Mouse (Mus musculus) mature B cell (primary cell): Measurements from ENCODE around the gene Eva1c.
"Not testable (repeated sequence)": the region's sequence is repeated elsewhere in the genome, so short reads cannot be mapped to it uniquely, and the experiment has no call there.

ENCODE experiments used
- in situ Hi-C: fragments of 300-500 bp; cut with MboI; formaldehyde crosslinking; loops from 2 replicates; pipeline ENCODE4 v1.14.3; 2019

Eva1c gene

DNA sequence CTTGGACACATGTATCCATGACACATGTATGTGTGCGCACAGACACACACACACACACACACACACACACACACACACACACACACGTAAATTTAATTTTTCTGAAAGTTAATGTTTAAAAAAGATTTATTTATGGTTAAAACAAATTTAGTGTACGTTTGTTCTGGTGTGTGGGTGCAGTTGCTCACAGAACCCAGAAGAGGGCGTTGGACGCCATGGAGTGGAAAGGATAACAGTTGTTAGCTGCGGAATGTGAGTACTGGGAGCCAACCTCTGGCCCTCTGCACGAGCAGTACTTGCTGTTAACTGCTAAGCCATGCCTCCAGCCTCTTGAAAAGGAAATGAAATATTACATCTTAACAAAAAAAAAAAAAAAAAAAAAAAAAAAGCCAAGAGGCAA lies at the start of gene Eva1c:
TSS of gene Eva1c (plus strand) at position 263 of the 400 bp plus-strand sequence.
- in situ Hi-C loops: no loop called here

DNA sequence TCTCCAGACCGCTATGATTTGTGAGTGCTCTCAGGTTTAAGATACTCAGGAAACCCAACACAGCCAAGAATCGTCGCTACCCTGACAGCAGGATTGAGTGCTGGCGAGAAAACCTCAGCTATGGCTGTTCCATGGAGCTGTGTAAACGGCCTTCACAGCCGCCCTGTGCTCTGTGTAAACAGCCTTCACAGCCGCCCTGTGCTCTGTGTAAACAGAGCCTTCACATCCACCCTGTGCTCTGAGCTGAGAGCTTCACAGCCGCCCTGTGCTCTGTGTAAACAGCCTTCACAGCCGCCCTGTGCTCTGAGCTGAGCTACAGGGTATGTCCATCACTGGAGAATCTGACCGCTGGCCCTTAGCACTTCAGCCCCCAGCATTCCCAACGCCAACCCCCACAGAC lies 46.7 kb upstream of the Eva1c start:
- in situ Hi-C loops: no loop called here

DNA sequence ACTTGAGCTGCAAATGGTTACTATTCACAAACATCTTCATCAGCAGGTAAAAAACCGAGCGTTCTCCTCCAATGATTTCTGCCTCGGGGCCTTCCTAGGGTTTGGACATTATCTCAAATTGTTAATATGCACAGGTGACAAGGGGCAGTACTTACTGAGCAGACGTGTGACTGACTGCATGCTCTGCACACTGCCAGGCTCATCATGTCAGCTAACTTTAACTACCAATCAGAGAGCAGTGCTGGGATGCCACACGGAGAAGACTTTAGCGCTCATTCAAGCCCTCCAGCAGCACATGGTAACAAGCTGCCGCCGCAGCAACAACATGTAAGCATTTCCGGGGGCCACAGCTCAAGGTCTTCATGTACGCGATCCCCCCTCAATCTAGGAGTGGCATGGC lies 43.2 kb upstream of the Eva1c start:
- in situ Hi-C loops: no loop called here

DNA sequence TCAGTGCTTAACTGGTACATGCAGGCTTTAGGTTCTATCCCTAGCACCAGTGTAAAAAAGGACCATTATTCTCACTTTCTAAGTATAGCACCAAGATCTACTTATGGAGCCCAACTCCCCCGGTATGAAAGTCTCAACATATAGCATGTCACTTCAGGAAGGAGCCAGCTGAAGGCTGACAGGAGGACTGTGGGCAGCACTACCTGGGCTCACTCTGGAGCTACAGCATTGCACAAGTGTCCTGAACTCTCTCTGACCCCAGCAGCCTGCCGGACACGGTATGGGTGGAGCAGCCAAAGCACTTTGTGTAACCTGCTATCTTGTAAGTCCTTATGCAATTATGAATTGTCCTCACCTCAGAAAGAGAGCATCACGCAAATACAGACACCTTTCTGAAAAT lies 41.3 kb upstream of the Eva1c start:
- in situ Hi-C loops: no loop called here

DNA sequence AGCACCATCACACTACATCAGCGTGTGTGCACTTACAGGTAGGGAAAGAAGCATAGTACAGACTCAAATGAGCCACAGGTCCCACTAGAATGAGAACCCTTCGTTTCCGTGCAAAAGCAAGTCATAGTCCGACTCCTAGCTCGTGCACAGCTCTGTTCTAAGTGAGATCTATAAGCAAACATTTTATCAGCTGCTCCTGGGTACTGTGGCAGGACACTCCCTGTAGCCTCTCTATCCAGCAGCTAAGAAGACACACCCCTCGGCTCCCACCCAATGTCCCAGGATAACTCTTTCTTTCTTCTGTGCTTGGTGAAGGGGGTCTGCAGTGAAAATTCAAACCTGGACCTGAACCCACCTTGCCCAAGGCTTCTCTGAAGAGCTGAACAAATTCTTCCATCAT lies 37.9 kb upstream of the Eva1c start:
- in situ Hi-C loops: no loop called here

DNA sequence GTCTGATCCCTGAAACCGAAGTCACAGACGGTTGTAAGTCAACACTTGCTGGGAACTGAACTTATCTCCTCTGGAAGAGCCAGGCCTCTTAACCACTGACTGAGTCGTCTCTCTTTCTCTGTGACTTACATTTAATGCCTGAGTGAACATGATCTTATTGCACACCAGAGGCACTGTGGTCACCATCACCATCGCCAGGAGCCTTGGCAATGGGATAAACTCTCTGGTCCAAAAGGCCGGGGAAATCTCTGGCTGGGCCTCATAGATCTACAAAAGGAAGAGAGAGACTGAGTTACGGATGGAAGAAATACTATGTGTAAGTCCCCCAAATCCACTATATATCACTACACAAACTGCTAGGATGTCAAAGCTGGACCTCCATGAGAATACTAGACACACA lies 35.6 kb upstream of the Eva1c start:
- in situ Hi-C loops: no loop called here

DNA sequence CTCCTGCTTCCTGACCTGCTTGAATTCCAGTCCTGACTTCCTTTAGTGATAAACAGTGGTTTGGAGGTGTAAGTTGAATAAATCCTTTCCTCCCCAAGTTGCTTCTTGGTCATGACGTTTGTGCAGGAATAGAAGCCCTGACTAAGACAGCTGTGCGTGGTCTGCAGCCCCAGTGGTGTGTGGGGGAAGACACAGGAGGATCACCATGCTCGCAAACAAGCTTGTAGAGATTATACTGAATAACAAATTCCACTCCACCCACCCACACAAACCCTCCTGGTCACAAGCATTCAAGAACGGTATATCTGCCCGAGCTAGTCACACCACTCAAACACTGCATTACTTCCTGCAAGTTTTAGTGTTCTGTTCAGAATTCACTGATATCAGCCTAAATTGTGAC lies 34.5 kb upstream of the Eva1c start:
- in situ Hi-C loops: no loop called here

DNA sequence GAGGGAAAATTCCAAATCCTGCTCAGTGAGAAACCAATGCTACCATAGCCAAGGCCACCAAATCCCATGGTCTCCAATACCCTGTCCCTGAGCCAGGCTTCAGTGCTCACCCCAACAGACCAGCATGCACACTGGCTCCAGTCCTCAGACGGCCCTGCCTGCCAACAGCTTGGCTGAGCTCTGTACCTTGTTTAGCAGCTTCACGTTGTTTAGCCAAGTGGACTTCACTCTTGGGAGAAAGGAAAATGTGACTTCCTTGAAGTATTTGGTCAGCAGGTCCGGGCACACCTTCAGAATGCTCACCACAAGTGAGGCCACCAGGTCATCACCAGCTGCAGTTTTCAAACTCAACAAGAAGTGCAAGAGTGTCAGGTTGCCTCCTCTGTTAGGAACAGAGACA lies 34.0 kb upstream of the Eva1c start:
- in situ Hi-C loops: no loop called here

DNA sequence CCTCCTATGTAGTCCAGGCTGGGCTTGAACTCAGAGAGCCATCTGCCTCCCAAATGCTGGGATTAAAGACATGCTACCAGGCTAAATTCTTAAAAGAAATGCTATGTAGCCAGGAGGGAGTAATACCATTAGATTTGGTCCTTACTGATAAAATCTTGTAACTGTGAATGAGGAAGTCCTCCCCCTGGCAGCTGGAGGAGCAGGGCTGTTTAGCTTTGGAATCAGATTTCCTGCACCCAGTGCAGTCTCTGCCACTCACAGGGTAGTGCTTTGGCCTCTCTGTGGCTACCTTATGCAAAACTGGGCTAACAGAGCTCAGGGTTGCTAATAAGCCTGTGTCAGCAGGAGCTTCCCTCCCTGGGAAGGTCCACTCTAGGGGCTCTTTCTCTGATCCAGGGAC lies 31.8 kb upstream of the Eva1c start:
- in situ Hi-C loops: no loop called here

DNA sequence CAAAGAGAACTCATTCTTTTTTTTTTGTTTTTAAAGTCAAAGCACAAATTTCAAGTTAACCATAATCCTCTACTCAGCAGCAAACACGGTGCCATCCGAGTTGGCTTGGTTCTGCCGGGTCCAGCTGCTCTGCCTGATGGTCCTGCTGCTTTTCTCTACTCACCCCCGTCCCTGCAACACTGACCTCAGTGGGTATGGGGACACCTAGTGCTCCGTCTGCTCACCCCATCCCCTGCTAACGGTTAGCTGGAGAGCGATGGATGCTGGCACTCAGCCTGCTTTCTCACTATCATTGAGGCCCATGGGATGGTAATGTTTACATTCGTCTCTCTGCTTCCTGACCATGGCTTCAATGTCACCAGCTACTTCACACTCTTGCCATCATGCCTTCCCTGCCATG lies 28.1 kb upstream of the Eva1c start:
- in situ Hi-C loops: no loop called here

DNA sequence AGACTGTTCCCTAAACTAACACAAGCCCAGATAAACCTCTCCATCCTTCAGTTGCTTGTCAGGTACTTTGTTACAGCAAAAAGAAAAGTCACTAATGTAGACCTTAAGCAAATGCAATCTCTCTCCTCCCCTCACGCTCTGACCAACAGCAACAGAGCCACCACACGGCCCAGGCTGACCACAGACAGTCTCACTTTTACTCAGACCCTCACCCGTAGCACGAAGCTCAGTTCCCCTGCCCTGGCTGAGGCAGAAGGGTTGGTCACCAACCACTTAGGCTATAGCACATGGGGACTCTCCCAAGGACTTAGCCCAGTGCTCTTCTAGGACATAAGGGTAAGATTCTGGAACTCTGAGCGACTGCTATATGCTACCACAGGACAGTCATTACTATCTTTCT lies 27.7 kb upstream of the Eva1c start:
- in situ Hi-C loops: no loop called here

DNA sequence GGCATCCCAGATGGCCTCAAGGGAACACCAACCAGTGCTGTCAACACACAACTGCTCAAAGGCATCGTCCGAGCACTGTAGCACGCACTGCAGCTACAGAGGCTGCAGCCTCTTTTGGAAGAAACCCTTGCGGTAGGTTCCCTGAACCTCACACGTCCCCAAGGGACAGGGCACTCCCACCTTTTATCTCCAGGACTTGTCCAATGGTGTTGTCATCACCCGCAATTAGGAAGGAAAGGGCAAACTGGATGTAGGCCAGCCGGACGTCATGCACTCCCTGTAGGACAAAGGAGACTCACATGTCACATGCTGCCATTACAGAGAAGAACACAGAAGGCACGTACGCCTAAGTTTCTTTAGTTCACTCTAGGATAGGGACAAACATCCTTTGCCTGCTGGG lies 26.7 kb upstream of the Eva1c start:
- in situ Hi-C loops: no loop called here

DNA sequence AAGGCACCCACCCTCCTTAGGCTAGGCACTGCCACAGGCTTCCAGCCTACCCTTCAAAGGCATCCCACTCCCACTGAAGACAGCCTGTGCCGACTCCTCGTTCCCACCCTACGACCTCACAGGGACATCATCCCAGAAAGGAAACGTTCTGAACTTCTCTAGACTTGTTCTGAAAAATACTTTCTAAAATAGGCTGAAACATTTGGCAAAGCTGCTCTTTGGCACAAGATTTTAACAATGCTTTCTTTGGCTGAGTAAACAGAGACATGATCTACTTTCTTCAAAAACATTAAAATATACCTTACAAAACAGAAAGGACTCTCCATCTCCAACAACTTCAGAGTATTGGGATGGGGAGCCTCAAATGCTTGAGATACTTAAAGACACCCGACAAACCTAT lies 25.3 kb upstream of the Eva1c start:
- in situ Hi-C loops: no loop called here

DNA sequence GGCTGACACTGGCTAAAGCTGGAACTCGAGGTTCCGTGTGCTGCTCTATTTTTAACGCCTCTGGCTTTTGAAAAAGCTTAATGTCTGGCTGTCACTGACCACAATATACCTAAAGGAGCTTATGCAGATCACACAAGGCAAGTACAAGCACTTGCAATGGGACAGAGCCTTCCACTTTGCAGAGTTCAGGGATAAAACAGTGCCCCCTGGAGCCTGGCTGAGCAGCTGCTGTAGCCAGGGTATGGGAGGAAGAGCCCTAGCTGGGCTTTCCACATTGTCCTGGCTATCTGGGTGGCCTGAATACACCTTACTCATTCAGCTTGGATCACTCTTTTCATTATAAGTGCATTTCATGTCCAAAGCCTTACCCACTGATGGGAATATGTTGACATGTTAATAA lies 24.6 kb upstream of the Eva1c start:
- in situ Hi-C loops: no loop called here

DNA sequence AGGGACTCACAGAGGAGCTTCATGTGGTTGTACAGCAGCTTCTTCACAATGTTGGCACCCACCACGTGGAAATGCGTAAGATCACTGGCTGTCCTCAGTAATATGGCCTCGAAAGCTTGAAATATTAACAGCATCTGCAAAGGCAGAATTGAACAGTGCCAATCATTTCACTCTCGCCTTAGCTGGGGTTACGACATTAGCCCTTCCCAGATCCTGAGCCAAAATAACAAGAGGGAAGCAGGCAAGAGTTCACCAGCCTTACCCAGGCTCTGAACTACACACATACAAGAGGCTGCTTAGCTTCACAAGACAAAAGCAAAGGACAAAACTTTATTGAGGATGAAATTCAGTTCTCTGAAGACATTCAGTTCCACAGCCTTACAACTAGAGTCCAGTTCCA lies 22.1 kb upstream of the Eva1c start:
- in situ Hi-C loops: no loop called here

DNA sequence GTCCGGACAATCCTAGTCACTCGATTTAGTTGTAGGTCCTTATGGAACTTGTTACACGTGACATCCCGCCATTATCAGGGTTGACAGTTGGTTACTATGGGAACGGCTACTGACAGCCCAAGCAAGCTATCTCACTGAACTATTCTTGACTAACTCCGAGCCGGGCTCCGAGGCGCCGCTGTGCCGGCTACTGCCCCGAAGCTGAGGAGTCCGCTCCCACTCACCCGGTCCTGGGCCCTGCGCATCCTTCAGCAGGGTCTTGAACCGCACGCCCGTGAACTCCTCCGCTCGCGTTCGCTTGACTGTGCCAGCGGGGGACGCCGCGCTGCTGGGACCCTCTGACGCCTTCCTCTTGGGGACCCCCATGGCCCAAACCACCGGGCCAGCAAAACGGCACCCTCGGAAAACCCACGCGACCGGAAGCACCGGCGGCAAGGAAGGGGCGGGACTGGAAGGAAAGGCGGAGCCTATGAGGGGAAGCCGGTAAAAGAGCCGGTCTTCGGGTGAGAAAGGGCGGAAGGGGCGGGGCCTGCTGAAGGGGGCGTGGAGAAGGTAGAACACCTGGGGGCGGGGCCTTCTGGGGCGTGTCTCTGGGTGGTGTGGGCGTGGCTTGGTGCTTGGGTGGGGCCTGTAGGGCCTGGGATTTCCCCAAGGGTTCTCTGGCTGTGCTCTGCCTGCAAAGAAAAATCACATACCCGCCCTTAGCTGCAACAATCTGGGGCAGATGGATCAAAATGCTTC lies 16.4 kb upstream of the Eva1c start, which contains the start of gene Urb1:
TSS of gene Urb1 (minus strand) at position 439 of the 741 bp plus-strand sequence.
- in situ Hi-C loops: no loop called here

DNA sequence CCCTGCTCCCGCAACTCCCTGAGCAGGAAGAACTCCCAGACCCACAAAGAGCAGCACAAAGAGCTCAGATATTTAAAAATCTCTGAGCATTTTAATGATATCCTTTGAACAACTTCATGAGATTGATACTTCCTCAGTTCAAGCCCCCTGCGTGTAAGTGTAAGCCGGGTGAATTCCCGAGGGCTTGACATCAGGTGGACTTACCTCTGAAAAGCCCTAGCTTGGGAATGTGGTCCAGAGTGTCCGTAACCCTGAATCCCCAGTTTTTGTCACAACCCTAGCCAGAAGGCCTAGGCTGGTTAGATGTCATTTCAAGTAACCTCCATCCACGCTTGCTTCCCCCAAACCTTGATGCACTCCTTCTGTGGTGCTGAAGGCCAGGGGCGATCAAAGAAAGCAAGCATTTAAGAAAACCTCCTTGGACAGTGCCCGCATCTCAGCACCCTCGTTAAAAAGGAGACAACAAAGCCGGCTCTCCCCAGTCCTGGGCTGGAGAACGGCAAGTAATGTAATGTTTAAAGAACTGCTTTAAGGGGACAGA lies 15.7 kb upstream of the Eva1c start:
- in situ Hi-C loops: no loop called here

DNA sequence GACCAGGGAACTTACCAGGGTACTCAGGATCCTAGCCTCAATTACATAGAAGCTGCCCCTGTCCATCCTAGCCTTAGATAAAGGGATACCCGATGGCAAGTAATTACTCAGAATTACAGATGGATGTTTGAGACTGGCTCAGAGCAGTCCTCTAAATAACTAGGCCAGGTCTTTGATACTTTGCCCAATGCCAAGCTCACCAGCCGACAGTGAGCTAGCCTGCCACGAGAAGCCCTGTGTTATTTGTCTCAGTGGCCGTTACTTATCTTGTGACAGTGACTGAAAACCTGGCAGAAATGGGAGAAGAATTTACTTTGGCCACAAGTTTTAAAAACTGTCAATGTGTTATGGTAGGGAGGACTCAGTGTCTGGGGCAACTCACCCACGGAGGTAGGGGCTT lies 14.4 kb upstream of the Eva1c start:
- in situ Hi-C loops: no loop called here

DNA sequence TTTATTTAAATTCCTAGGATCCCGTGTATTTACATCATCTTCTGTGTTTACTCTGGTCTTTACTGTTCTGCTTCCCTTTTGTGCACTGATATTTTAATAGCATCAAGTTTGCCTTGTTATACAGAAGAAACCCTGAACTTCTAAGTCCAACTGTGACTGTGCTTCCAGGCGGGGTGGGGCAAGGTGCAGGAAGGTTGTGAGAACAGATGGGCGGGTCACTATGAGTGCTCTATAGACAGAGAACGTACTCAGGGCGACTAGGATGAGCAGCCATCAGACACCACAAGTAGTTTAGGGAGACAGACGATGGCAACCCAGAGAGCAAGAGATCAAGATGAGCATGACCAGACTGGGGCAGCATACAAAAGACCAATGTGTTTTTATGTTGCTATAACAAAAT lies 6.2 kb upstream of the Eva1c start:
- in situ Hi-C loops: no loop called here

DNA sequence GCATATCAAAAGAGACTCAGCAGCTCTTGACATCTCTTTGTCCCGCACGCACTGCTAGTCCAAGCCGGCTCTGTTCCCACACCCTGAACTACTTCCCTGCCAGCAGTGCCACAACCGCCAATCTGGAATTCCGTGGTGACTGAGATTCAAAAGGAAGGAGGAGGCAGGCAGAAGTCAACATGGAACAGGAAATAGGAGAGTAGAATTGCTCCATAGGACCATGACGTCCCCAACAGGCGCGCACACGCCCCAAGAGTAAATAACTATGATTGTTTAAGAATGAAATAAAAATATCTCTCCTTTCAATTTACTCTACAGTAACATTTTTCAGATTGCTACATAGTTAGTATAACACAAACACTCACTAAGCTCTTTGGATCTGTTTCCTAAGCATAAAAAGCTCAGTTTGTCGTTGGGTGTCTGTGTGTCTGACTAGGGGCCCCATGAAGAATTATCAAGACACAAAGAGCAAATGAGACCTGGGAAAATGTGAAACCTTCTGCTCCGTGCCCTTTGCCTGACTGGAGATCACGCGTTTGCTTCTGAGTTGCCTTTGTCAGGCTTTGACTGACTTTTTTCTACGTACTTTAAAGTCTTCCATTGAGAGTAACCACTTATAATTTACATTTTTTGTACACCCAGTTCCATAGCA lies 5.3 kb upstream of the Eva1c start:
- in situ Hi-C loops: no loop called here

DNA sequence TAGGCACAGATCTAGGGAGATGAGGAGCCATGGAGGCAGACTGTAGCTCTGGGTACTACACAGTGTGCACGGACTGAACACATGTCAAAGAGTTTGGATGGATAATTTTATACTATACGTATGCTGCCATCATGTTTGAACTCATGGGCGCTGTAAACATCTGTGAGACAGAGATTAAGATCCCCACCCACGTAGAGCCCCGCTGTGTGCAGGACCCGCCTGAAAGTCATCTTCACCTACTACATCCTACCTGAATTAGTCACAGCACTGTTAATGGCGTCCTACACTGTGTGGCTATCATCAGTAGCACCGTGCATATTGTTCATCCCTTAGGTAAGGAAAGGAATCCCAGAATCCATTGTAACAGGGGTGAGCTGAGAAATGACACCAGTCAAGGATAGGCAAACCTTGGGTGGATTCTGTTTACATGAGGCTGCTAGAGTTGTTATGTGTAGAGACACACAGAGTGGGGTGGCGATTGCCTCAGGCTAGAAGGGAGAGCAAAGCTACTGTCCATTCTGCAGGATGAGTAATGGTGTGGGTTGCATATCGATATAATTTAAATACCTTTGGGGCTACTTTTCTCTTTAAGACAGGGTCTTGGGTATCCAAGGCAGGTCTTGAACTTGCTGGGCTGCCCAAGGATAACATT lies 4.1 kb upstream of the Eva1c start:
- in situ Hi-C loops: no loop called here

DNA sequence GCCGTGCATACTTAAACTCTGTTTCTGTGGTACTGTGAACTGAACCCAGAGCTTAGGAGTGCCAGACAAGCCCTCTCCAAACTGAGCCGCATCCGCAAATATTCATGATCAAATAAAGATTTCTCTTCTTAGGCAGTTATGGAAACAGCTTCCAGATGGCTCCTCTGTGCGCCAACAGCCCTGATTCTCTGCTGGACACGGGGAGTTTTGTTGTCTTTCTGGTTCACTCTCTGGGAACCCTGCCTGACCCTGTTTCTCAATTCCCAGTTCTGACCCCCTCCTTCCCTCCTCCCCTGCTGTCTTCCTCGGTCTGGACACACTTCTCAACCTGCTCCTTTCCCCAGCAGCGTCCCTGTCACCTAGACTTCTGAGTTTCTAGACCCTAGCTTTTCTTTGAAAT lies 3.5 kb upstream of the Eva1c start:
- in situ Hi-C loops: no loop called here

DNA sequence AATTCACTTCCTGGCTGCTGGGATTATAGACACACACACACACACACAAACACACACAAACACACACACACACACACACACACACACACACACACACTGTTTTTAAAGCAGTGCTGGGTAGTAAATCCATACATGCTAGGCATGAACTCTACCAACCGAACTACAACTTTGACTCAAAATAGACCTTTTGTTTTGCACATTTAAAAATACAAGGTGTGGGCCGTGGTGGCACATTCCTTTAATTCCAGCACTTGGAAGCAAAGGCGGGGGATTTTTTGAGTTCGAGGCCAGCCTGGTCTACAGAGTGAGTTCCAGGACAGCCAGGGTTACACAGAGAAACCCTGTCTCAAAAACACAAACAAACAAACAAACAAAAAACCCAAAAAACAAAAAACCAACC lies 2.5 kb upstream of the Eva1c start:
- in situ Hi-C loops: not testable (repeated sequence)
